Mouse (Mus musculus): ENCODE data around the gene Acp2.
A peak's percentile ranks its signal among the peaks of the same experiment; 100 is the strongest.

Gene Acp2

GRCm38 (mm10) chr2:91256256-91257125, 53.8 kb downstream of the Acp2 start:
- no peak for DNase-seq (ENCODE audit: low read depth, low spot score)

- peak; percentile 52 for DNase-seq (ENCODE audit: low read depth, low spot score)
Measured at GRCm38 (mm10) chr2:91257126-91257980, 54.7 kb downstream of the Acp2 start.

- no peak for DNase-seq (ENCODE audit: low read depth, low spot score)
Measured at GRCm38 (mm10) chr2:91258054-91258453, 55.4 kb downstream of the Acp2 start.

GRCm38 (mm10) chr2:91258830-91259229, 56.1 kb downstream of the Acp2 start:
- DNase-seq (ENCODE audit: low read depth, low spot score) = no peak

GRCm38 (mm10) chr2:91259493-91259892, 56.8 kb downstream of the Acp2 start:
- no peak for DNase-seq (ENCODE audit: low read depth, low spot score)
